Mouse (Mus musculus): ENCODE measurements around the gene Larp1. TPM values are rescaled to one million over a fixed set of nuclear protein-coding genes. Genes with fewer than 3 reads are reported as not detected.
"Not testable (repeated sequence)": the region's sequence is repeated elsewhere in the genome, so short reads cannot be mapped to it uniquely, and the experiment has no call there.

Larp1 gene
- polyA plus RNA-seq, 1 experiment, result 21.8 TPM

- no peak overlapping the region for H3K4me3 ChIP-seq (ENCODE audit: insufficient read depth, low read depth, low read length)
- peaks cover 35% of the 10 kb centered on the region for H3K4me1 ChIP-seq (ENCODE audit: control insufficient read depth, insufficient read depth, insufficient read length, low read length)
- H3K27ac ChIP-seq (replicated peaks; ENCODE audit: low read depth, low read length), result no peak overlapping the region
These were observed 20.1 kb downstream of the Larp1 start for GRCm38 (mm10) chr11:58028981-58029380.

- Histone ChIP-seq H3K4me1 (ENCODE audit: control insufficient read depth, insufficient read depth, insufficient read length, low read length) (peaks cover 30% of the 10 kb centered on the region), H3K27ac (replicated peaks; ENCODE audit: low read depth, low read length) (no peak overlapping the region), H3K4me3 (ENCODE audit: insufficient read depth, low read depth, low read length) (no peak overlapping the region)
These were observed 21.0 kb downstream of the Larp1 start for GRCm38 (mm10) chr11:58029869-58030268.

GRCm38 (mm10) chr11:58031176-58031575 lies 22.3 kb downstream of the Larp1 start:
- H3K4me3 ChIP-seq (ENCODE audit: insufficient read depth, low read depth, low read length), result no peak overlapping the region
- H3K4me1 ChIP-seq (ENCODE audit: control insufficient read depth, insufficient read depth, insufficient read length, low read length), result peaks cover 24% of the 10 kb centered on the region
- no peak overlapping the region for H3K27ac ChIP-seq (replicated peaks; ENCODE audit: low read depth, low read length)

- Histone ChIP-seq H3K4me3 (ENCODE audit: insufficient read depth, low read depth, low read length) (no peak overlapping the region), H3K4me1 (ENCODE audit: control insufficient read depth, insufficient read depth, insufficient read length, low read length) (peaks cover 24% of the 10 kb centered on the region), H3K27ac (replicated peaks; ENCODE audit: low read depth, low read length) (no peak overlapping the region)
These were observed 24.8 kb downstream of the Larp1 start for GRCm38 (mm10) chr11:58033635-58034034.

- Histone ChIP-seq H3K4me1 (ENCODE audit: control insufficient read depth, insufficient read depth, insufficient read length, low read length) (0 out of 2 replicates have a peak, but pooled peaks cover 5% of the 10 kb centered on the region), H3K27ac (replicated peaks; ENCODE audit: low read depth, low read length) (no peak overlapping the region), H3K4me3 (ENCODE audit: insufficient read depth, low read depth, low read length) (no peak overlapping the region)
These were observed 30.2 kb downstream of the Larp1 start for GRCm38 (mm10) chr11:58039027-58039426.

- no peaks in the 10 kb centered on the region for H3K4me1 ChIP-seq (ENCODE audit: control insufficient read depth, insufficient read depth, insufficient read length, low read length)
- no peak overlapping the region for H3K4me3 ChIP-seq (ENCODE audit: insufficient read depth, low read depth, low read length)
- no peak overlapping the region for H3K27ac ChIP-seq (replicated peaks; ENCODE audit: low read depth, low read length)
These were observed 34.1 kb downstream of the Larp1 start for GRCm38 (mm10) chr11:58042861-58043431.

- Histone ChIP-seq H3K4me3 (ENCODE audit: insufficient read depth, low read depth, low read length) (no peak overlapping the region), H3K27ac (replicated peaks; ENCODE audit: low read depth, low read length) (no peak overlapping the region), H3K4me1 (ENCODE audit: control insufficient read depth, insufficient read depth, insufficient read length, low read length) (no peaks in the 10 kb centered on the region)
These were observed 37.6 kb downstream of the Larp1 start for GRCm38 (mm10) chr11:58046438-58046837.

- Histone ChIP-seq H3K27ac (replicated peaks; ENCODE audit: low read depth, low read length) (no peak overlapping the region), H3K4me3 (ENCODE audit: insufficient read depth, low read depth, low read length) (no peak overlapping the region), H3K4me1 (ENCODE audit: control insufficient read depth, insufficient read depth, insufficient read length, low read length) (no peaks in the 10 kb centered on the region)
These were observed 48.6 kb downstream of the Larp1 start for GRCm38 (mm10) chr11:58057455-58057854.

GRCm38 (mm10) chr11:58059752-58060151 lies 50.9 kb downstream of the Larp1 start:
- H3K27ac ChIP-seq (replicated peaks; ENCODE audit: low read depth, low read length); H3K4me1 ChIP-seq (ENCODE audit: control insufficient read depth, insufficient read depth, insufficient read length, low read length); H3K4me3 ChIP-seq (ENCODE audit: insufficient read depth, low read depth, low read length): not testable (repeated sequence)

- not testable (repeated sequence) for H3K4me1 ChIP-seq (ENCODE audit: control insufficient read depth, insufficient read depth, insufficient read length, low read length); H3K4me3 ChIP-seq (ENCODE audit: insufficient read depth, low read depth, low read length); H3K27ac ChIP-seq (replicated peaks; ENCODE audit: low read depth, low read length)
These were observed 52.4 kb downstream of the Larp1 start for GRCm38 (mm10) chr11:58061218-58061617.

- no peak overlapping the region for H3K27ac ChIP-seq (replicated peaks; ENCODE audit: low read depth, low read length)
- no peak overlapping the region for H3K4me3 ChIP-seq (ENCODE audit: insufficient read depth, low read depth, low read length)
- H3K4me1 ChIP-seq (ENCODE audit: control insufficient read depth, insufficient read depth, insufficient read length, low read length), result no peaks in the 10 kb centered on the region
These were observed 53.7 kb downstream of the Larp1 start for GRCm38 (mm10) chr11:58062586-58062985.

GRCm38 (mm10) chr11:58065025-58065424 lies 56.2 kb downstream of the Larp1 start:
- Histone ChIP-seq H3K27ac (replicated peaks; ENCODE audit: low read depth, low read length) (no peak overlapping the region), H3K4me3 (ENCODE audit: insufficient read depth, low read depth, low read length) (no peak overlapping the region), H3K4me1 (ENCODE audit: control insufficient read depth, insufficient read depth, insufficient read length, low read length) (no peaks in the 10 kb centered on the region)

GRCm38 (mm10) chr11:58072978-58073377 lies 64.1 kb downstream of the Larp1 start:
- H3K4me3 ChIP-seq (ENCODE audit: insufficient read depth, low read depth, low read length), result no peak overlapping the region
- no peaks in the 10 kb centered on the region for H3K4me1 ChIP-seq (ENCODE audit: control insufficient read depth, insufficient read depth, insufficient read length, low read length)
- H3K27ac ChIP-seq (replicated peaks; ENCODE audit: low read depth, low read length), result no peak overlapping the region

- no peak overlapping the region for H3K4me3 ChIP-seq (ENCODE audit: insufficient read depth, low read depth, low read length)
- no peaks in the 10 kb centered on the region for H3K4me1 ChIP-seq (ENCODE audit: control insufficient read depth, insufficient read depth, insufficient read length, low read length)
- no peak overlapping the region for H3K27ac ChIP-seq (replicated peaks; ENCODE audit: low read depth, low read length)
These were observed 68.4 kb downstream of the Larp1 start for GRCm38 (mm10) chr11:58077270-58077669.

GRCm38 (mm10) chr11:58081716-58082115 lies 72.9 kb downstream of the Larp1 start:
- no peak overlapping the region for H3K27ac ChIP-seq (replicated peaks; ENCODE audit: low read depth, low read length)
- no peak overlapping the region for H3K4me3 ChIP-seq (ENCODE audit: insufficient read depth, low read depth, low read length)
- H3K4me1 ChIP-seq (ENCODE audit: control insufficient read depth, insufficient read depth, insufficient read length, low read length), result no peaks in the 10 kb centered on the region

GRCm38 (mm10) chr11:58092541-58092940 lies 83.7 kb downstream of the Larp1 start:
- Histone ChIP-seq H3K27ac (replicated peaks; ENCODE audit: low read depth, low read length) (no peak overlapping the region), H3K4me1 (ENCODE audit: control insufficient read depth, insufficient read depth, insufficient read length, low read length) (no peaks in the 10 kb centered on the region), H3K4me3 (ENCODE audit: insufficient read depth, low read depth, low read length) (peak overlapping the region; percentile 60)
